Mouse (Mus musculus): ENCODE measurements around the gene Mxd4.

The Mxd4 gene

GRCm38 (mm10) chr5:34187601-34188316, at the start of gene Mxd4:
Gene Mxd4 (minus strand): TSS chr5:34187720.
- DNase-seq (ENCODE audit: low spot score): peak; percentile 97

DNA sequence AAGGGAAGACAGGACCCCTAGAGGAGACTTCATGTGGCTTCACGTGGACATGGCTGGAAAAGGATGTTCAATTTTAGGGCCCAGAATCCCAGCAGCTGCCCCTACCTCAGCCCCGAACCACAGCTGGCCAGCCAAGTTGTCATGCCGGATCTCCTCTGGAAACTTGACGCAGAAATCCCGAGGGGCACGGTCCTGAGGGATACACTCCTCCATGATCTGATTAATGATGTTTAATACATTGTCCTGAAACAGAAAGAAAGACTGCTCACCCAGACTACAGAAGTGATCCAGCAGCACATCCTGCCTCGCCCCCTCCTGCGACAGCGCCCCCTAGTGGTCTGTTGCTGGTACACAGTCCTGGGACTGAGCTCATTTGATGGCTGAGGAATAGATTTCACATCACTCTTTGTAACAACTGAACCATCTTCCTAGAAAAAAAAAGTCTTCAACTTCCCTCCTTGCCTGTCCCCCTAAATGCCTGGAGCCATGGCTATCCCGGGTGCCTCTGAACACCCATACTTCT, 48.4 kb upstream of the Mxd4 start:
- peak; percentile 81 for DNase-seq (ENCODE audit: low spot score)

- DNase-seq (ENCODE audit: low spot score): no peak
Observed at GRCm38 (mm10) chr5:34235056-34235455, 47.5 kb upstream of the Mxd4 start.

DNA sequence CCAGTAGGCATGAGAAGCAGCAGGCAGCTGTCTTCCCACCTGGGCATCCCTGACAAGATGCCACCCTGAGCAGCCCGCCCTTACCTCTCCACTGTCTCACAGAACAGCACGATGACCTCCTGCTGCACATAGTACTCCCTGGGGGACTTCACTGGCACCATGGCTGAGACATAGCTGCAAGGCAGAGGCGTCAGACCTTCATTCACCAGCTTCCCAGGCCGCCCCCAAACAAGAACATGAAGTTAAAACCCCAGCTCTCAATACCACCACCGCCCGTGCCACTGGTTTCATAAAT, 45.6 kb upstream of the Mxd4 start:
- DNase-seq (ENCODE audit: low spot score): no peak

GRCm38 (mm10) chr5:34232481-34233220, 45.1 kb upstream of the Mxd4 start:
- DNase-seq (ENCODE audit: low spot score): no peak

DNA sequence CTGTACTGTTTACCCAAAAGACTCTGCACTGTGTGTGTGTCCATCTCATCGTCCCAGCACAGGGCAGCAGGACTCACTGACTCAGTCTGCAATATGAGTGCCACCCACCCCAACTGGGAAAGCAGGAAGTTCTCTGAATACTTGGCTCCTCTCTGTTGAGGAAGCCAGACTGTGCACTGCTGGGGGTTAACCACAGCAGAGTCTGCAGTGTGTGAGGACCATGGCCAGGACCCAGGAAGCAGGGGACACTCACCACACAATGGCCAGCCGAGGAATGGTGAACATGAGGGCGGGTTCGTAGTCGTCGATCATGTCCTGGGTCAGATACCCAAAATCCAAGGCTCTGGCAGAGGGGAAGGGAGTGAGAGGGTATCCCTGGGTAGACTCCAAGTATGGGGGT, 44.4 kb upstream of the Mxd4 start:
- DNase-seq (ENCODE audit: low spot score): no peak

DNA sequence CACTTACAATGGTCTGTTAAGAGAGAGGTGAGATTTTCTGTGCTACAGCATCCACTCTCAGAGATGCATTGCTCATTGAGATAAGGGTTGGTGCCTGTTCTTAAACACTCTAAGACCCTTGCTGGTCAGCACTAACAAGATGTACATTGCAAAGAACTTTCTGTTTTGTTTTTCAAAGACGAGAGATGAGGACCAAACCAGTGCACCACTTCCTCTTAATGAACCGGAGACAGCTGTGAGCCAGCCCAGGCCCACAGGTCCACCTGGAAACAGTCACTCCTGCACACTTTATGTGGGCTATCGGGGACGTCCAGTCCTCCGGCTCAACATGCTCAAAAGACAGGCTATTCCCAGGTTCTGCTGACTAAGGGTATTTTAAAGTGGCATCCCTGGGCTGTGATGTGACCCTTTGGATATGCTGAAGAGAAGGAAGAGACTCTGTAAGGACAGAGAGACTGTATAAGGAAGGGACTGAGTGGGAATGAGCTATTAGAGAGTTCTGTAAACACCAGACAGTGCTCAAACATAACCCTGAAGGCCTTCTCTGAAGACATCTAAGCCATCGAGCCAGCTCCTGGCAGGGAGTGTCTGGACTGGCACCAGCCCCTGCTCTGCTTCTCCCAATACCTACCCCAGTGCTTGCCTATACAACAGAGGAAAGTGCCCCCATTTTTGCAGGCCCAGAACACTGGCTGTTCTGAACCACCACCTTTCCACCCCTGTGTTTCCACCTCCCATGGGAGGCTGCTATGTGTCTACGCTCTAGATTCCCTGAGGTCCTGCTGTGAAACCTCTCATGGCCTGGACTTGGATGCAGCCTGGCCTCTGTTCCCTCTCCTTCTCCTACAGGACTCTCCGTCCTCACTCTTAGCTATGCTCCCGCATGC, 43.3 kb upstream of the Mxd4 start:
- no peak for DNase-seq (ENCODE audit: low spot score)

DNA sequence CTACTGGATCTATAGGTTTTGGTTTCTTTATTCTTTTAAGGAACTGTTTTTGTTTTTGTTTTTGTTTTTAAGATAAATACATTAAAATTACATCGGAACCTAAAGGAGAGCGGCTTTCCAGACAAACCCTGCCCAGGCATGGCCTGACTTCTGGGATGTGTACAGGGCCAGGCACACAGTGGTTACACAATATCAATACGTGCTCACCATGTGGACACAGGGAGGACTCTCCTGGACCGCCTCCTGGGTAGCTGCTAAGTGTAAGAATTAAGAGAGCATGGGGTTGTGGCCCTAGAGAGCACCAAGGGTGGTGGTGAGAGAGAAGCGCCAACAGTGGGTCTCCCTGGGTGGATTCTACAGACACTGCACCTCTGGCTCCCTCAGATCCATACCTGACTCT, 42.0 kb upstream of the Mxd4 start:
- no peak for DNase-seq (ENCODE audit: low spot score)

DNA sequence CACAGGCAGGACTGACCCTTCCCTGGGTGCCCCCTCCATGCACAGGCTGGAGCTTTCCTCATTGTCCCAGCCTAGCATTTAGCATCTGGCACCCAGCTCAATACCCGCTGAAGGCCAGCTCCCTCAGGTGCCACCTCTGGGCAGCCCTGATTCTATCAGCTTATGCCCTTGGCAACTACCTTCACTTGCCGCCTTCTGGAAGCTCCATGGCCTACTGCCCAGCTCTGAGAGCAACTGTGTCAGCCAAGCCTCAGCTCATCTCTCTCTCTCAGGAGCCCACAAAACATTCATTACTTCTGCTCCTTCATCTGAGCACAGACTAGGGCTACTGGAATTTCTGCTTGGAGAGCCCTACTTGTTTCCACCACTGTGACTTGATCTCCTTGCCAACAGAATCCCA, 38.0 kb upstream of the Mxd4 start:
- no peak for DNase-seq (ENCODE audit: low spot score)

DNA sequence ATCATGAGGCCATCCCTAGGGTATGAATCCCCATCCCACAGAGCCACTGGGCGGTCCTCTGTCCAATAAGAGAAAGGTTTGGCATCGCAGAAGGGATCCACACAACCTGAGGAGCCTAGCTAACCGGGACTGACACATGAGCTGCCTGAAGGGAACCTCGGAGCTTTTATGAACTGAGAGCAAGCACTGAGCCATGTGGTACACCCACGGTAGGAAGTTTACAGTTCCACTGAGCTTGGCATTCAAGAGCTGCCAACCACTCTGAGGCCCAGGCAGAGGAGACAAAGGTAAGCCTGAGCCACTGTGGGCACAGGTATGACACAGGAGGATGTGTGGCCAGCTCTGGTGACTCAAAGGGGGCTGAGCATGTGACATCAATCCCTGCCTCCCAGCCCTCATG, 37.0 kb upstream of the Mxd4 start:
- DNase-seq (ENCODE audit: low spot score): no peak

DNA sequence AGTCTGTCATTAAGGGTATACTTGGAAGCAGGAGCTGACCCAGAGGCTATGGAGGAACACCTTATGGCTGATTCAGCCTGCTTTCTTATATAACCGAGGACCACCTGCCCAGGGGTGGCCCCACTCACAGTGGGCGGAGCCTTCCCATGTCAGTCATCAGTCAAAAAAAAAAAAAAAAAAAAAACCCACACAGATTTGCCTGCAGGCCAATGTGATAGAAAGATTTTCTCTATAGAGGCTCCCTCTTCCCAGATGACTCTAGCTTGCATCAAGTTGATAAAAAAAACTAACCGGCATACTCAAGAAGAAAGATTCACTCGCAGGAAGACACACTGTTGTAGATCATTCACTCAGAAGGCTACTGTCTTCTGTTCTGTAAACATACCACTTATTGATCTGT, 32.5 kb upstream of the Mxd4 start:
- DNase-seq (ENCODE audit: low spot score): no peak

- DNase-seq (ENCODE audit: low spot score): no peak
Observed at GRCm38 (mm10) chr5:34218672-34219071, 31.2 kb upstream of the Mxd4 start.

- no peak for DNase-seq (ENCODE audit: low spot score)
Observed at GRCm38 (mm10) chr5:34217756-34218155, 30.2 kb upstream of the Mxd4 start.

DNA sequence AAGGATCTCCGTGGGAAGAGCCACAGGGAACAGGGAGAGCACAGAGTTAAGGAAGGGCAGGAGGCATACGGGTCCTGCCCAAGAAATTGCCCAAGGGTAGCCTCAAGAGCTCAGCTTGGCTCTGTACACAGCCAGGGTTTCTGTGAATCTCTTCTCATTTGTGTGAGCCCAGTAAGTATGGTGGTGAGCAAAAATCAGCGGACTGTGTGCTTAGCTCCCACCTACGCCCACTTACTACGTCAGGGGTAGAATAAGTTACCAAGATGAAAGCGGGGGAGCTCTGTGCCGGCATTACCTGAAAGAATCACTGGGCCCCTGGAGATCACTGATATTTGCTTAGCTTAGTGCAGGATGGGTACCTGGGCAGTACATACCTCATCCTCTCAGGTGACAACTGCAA, 28.5 kb upstream of the Mxd4 start:
- no peak for DNase-seq (ENCODE audit: low spot score)

DNA sequence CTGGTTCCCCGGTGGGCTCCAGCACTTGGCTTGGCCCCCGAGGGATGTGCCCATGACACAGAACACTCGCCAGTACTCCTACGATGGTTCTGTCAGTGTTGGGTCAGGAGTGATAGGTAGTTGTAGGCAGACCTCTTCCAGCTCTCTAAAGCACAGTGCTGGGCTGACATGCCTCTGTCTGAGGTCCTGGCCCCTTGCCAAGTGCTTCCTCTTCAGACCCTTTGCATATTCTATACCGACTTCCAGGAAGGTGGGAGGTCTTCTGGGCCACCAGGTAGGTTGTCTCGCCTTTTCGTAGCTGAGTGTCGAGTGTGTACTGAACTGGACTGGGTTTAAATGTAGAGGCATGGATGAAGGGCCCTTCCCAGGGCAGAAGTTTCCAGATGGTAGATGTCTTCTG, 26.1 kb upstream of the Mxd4 start:
- peak; percentile 55 for DNase-seq (ENCODE audit: low spot score)

- DNase-seq (ENCODE audit: low spot score): peak; percentile 81
Observed at GRCm38 (mm10) chr5:34210279-34210678, 22.8 kb upstream of the Mxd4 start.

- DNase-seq (ENCODE audit: low spot score): no peak
Observed at GRCm38 (mm10) chr5:34207503-34207902, 20.0 kb upstream of the Mxd4 start.

GRCm38 (mm10) chr5:34205788-34206187, 18.3 kb upstream of the Mxd4 start:
- DNase-seq (ENCODE audit: low spot score): no peak

GRCm38 (mm10) chr5:34204911-34205310, 17.4 kb upstream of the Mxd4 start:
- DNase-seq (ENCODE audit: low spot score): no peak

DNA sequence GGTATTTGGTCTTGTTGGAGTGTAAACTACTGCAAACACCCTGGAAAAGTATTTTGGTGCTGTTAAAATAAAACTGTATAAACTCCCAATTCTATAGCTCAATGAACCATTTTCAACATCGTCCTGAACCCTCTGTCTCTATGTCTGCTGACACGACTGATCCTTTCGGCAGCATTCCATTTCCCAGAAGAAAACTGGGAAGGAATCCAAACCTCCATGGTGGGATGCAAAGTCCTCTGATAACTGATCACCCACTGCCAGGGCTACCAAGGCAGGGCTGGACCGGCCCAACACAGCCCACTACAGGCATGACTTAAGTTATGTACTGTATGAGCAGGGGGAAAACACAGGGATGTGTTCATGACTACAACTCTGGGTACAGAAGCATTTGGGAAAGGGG, 14.5 kb upstream of the Mxd4 start:
- DNase-seq (ENCODE audit: low spot score): no peak

- no peak for DNase-seq (ENCODE audit: low spot score)
Observed at GRCm38 (mm10) chr5:34201396-34201795, 13.9 kb upstream of the Mxd4 start.

DNA sequence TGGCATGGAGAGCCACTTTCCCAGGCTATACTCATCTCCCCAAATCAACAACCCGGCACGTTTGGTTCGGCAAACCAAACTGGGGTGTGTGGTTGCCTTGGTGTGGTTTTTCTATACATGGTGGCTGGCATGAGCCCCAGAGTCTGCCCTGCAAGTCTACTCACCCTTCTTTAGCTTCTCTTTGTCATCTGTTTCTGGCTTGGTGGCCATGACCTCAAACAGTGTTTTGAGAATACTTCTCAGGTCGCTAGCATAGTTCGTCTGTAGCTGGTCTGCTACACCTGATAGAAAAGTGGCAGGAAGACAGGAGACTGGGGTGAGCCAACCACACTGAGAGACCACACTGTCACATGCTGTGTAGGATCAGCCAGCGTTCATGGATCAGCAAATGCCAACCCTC, 11.1 kb upstream of the Mxd4 start:
- no peak for DNase-seq (ENCODE audit: low spot score)

- DNase-seq (ENCODE audit: low spot score): no peak
Observed at GRCm38 (mm10) chr5:34197243-34197642, 9.7 kb upstream of the Mxd4 start.

Measured in testis, postnatal 10 days (tissue).